ENCODE assay signal across 8 mouse cellular contexts in genomic region chr5:149006362-149007294, GRCm38 (mm10). TPM values are rescaled to one million over a fixed set of nuclear protein-coding genes. Genes with fewer than 3 reads are reported as not detected.
DNase-seq lines count a peak whose midpoint lies in the region; ATAC-seq lines count a peak whose summit lies in the region.

No protein-coding gene starts in this region.

- DNase-seq in WW6 (ENCODE audit: low read depth, low spot score): peak; percentile 74
- peak; percentile 100 for DNase-seq in cerebellum, postnatal 36 days
- DNase-seq in gastrocnemius, adult 18-20 months (ENCODE audit: low spot score): peak; percentile 100
- peak; percentile 98 for DNase-seq in left cerebral cortex, adult 11 months (ENCODE audit: low spot score)
- peak; percentile 100 for DNase-seq in lung, postnatal 36 days
- peak; percentile 99 for DNase-seq in retina, embryonic 14.5 days (ENCODE audit: low spot score)
- peak; percentile 93 to 97 for DNase-seq in thymus, postnatal 36 days

- H3K4me2 ChIP-seq in hindbrain, embryonic 16.5 days (ENCODE audit: low read length): peak overlapping the region; percentile 53

- peaks cover 6% of the 10 kb centered on the region for H3K4me1 ChIP-seq in hindbrain, embryonic 16.5 days (ENCODE audit: control insufficient read depth, insufficient read depth, low read depth, low read length)

- no peaks in the 10 kb centered on the region for H3K9me3 ChIP-seq in hindbrain, embryonic 16.5 days (ENCODE audit: control insufficient read depth, low read length)

- 8% methylated on average over 26 of the region's 26 CpGs for WGBS in hindbrain, embryonic 16.5 days

- peak overlapping the region; percentile 53 for H3K9ac ChIP-seq in hindbrain, embryonic 16.5 days (ENCODE audit: low read depth, low read length)

- peak overlapping the region; percentile 23 for H3K4me3 ChIP-seq in hindbrain, embryonic 16.5 days (ENCODE audit: low read length)

- peak overlapping the region; percentile 26 for H3K27ac ChIP-seq in hindbrain, embryonic 16.5 days (ENCODE audit: low read depth, low read length)

- ATAC-seq in hindbrain, embryonic 16.5 days: peak; percentile 91

- no peaks in the 10 kb centered on the region for H3K27me3 ChIP-seq in hindbrain, embryonic 16.5 days (replicated peaks; ENCODE audit: control insufficient read depth, insufficient read depth, low read length)

- H3K36me3 ChIP-seq in hindbrain, embryonic 16.5 days (ENCODE audit: control insufficient read depth, insufficient read depth, low read length): no peaks in the 10 kb centered on the region

RNA-seq across cellular contexts. Expression of gene Gm42791, which starts 11.7 kb away (rescaled TPM):
- total RNA-seq in gastrocnemius, adult 18-20 months (2021): 1 to 10 TPM; 2.1 to 5.3 TPM
- 3.9 and 5.3 TPM in 2 replicates for polyA plus RNA-seq in hindbrain, embryonic 16.5 days (2015; fragmentation: Nextera tagmentation; extraction: Ambion mirVana)

Comparison
In these comparisons a context has a peak if more than half of its experiments do, and no peak if none do; other contexts are left out.
1. Peak in every context shown above with its lines: DNase-seq, ATAC-seq, H3K4me3 ChIP-seq and H3K27ac ChIP-seq.